Mouse (Mus musculus) MN1 (cell line): Measurements from ENCODE around the gene Zfp938.

Experiments
- DNase-seq: peaks from one replicate; pipeline ENCODE4 v3.0.0-alpha.2; 2016; ENCODE audit warnings: low spot score

Zfp938 gene

DNA sequence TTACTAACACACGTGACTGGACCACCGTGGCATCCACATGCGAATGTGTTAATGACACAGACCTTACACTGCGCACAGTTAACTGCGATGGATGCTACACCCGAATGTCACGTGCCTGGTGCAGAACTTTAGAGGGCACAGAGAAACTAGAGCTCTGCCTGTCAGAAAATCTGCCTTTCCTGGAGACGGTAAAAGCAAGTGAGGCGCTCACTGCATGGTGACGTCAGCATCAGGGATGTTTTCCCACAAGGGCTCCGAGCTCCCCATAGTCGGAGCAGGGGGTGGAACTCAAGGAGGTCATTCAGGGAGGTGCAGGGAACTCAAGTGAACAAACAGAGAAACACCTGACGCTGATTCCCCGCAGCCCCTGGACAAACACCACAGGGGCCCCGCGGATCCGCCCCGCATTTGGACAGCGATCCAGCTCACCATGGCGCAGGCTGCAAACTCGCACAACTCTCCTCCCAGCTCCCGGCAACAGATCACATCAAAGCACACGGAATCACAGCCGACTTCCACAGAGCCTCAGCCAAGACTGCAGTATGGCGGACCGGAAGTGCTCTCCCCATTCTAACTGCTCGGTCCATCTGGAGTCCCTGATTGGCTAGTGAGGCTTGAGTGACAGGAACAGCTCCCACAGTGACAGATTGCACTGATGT lies at the start of gene Zfp938:
Gene Zfp938, minus strand, starts transcription at position 539 of the 659 bp plus-strand sequence.
- DNase-seq: peak; percentile 94

DNA sequence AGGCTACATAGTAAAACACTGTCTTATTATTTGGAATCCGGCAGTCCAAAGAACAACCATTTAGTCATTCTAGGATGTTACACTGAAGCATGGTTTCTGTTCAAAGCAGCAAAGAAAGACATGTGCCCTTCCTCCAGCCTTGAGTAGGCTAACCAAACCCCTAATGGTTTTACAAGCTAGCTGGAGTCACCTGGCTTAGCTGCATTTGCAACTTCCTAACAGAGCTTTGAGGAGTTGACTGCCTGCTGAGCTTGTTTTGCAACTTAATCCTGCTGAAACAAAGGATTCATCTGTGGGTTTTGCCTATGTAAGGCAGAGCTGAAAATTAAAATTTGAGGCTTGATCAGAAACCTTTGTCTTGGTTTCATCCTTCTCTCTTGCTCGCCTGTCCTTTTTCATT lies 16.3 kb upstream of the Zfp938 start:
- no peak for DNase-seq

DNA sequence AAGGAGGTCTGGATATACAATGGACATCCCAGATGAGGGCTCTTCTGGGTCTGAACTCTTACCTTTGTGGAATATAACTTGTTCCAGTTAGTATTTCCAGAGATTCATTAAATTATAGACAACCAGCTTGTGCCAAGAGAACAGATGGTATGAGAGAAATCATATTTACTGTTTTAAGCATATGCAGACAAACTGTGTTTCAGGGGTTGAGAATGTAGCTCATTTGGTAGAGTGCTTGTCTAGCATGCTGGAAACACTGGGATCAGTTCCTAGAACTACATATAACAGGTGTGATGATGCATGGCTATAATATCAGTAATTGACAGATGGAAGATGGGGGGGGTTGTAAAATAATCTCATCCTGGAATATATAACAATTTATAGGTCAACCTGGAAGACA lies 3.9 kb upstream of the Zfp938 start:
- no peak for DNase-seq

DNA sequence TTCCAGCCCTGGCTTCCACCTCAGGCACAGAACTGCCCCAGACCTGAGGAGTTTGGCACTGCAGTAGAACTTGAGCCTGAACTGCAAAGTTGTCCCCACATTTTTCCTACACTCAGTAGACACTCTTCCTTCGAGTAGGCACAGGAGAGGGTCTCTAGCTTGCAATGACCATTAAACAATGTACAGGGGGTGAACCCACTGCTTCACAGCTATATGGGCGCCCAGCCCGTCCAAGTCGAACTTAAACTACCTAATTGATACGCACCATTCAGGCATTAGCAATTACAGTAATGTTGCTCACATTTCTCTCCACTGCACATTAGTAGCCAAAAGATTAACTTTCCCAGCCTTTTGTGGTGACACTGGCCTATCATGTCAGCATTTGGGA lies 315 bp upstream of the Zfp938 start:
- DNase-seq: no peak

DNA sequence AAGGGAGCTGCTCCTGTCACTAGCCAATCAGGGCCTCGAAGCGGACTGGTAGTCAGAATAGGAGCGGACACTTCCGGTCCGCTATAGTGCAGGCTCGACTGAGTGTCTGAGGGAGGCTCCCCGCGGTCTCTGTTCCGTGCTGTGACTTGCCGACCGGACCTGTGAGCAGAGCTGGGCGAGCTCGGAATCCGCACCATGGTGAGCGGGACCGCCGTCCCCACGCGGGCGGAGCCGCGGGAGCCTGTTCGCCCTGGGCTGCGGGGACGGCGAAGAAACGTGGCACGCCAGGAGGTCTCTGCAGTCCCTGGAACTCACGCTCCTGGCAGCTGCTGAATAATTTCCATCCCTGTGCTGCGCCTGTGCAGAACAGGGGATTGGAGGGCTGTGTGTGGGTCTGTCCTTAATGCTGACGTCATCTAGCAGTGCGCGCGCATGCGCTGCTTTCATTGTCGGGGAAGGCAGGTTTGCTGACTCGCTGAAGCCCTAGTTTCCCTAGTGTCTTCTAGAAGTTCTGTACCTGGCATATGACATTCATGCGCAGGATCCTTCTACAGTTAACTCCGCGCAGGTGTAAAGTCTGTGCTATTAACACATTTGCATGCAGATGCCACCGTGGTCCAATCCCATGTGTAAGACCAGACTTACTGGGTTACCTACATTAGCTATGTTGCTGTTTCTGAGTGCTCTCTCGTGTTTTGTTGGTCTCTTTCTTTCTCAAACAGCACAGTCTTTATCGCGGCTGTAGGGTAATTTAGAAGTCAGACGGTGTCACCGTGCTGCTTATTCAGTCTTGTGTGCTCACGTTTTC lies 62.6 kb downstream of the Zfp938 start:
- peak; percentile 95 for DNase-seq
